Mouse (Mus musculus): Measurements from ENCODE around the gene Ccdc136.

- TF ChIP-seq GATA1 (IDR thresholded peaks at IDR 0.05; ENCODE audit: low read length), result no peak
- TF ChIP-seq TAL1 (IDR thresholded peaks at IDR 0.05; ENCODE audit: low read length), result no peak
Measured at GRCm38 (mm10) chr6:29425118-29425517, 29.0 kb downstream of the Ccdc136 start.

Data from erythroblast, embryonic 14.5 days (primary cell).